Mouse (Mus musculus) embryonic facial prominence, embryonic 12.5 days (tissue): ENCODE results near the gene Pth1r. TPM values are rescaled to one million over a fixed set of nuclear protein-coding genes. Genes with fewer than 3 reads are reported as not detected.

Source experiments
- ATAC-seq: fragments of 200-750 bp; cut with Nextera tagmentation; 2 replicates; pipeline ENCODE4 v1.8.0; 2017; ENCODE audit not compliant: insufficient number of reproducible peaks, insufficient read depth, low FRiP score, low TSS enrichment
- H3K27ac ChIP-seq: fragments of 300-500 bp; sonication (generic); 2 replicates; pipeline ENCODE4 v1.5.1; 2016; ENCODE audit warnings: mild to moderate bottlenecking
- H3K27me3 ChIP-seq: fragments of 300-500 bp; sonication (generic); 2 replicates; pipeline ENCODE4 v1.6.1; 2016; ENCODE audit warnings: mild to moderate bottlenecking, moderate library complexity
- H3K36me3 ChIP-seq: fragments of 300-500 bp; sonication (generic); 2 replicates; pipeline ENCODE4 v1.6.1; 2016; ENCODE audit warnings: mild to moderate bottlenecking
- H3K4me1 ChIP-seq: fragments of 300-500 bp; sonication (generic); 2 replicates; pipeline ENCODE4 v1.6.1; 2016
- H3K4me2 ChIP-seq: fragments of 300-500 bp; sonication (generic); replicated peaks from 2 replicates; pipeline ENCODE4 v1.6.1; 2016; ENCODE audit warnings: mild to moderate bottlenecking, moderate library complexity
- H3K4me3 ChIP-seq: fragments of 300-500 bp; sonication (generic); 2 replicates; pipeline ENCODE4 v1.5.1; 2016; ENCODE audit warnings: mild to moderate bottlenecking
- H3K9ac ChIP-seq: fragments of 300-500 bp; sonication (generic); 2 replicates; pipeline ENCODE4 v1.6.1; 2016; ENCODE audit warnings: mild to moderate bottlenecking, moderate library complexity
- H3K9me3 ChIP-seq: fragments of 300-500 bp; sonication (generic); 2 replicates; pipeline ENCODE4 v1.6.1; 2016; ENCODE audit warnings: mild to moderate bottlenecking, moderate library complexity
- WGBS: fragments of 180-500 bp; shearing (Covaris S2); methylation state at CpG from one replicate; pipeline ENCODE4 v1.1.7; 2016; 5-methylcytosine and 5-hydroxymethylcytosine counted together
- polyA plus RNA-seq: library from polyadenylated mRNA; unstranded; fragments of >200 nt; fragmentation: Nextera tagmentation; extraction: Ambion mirVana; gene quantifications from 2 replicates; pipeline ENCODE4 v1.2.1, GENCODE M21; 2016

Gene Pth1r
- polyA plus RNA-seq, 1 experiment from 2014 or later = 115 TPM

GRCm38 (mm10) chr9:110772336-110772735, 25.4 kb upstream of the Pth1r start:
- Histone ChIP-seq H3K4me2 (no peak overlapping the region), H3K27me3 (0 out of 2 replicates have a peak, but pooled peaks cover 2% of the 10 kb centered on the region), H3K9ac (no peak overlapping the region), H3K4me1 (peaks cover 9% of the 10 kb centered on the region), H3K27ac (no peak overlapping the region), H3K9me3 (no peaks in the 10 kb centered on the region), H3K36me3 (no peaks in the 10 kb centered on the region), H3K4me3 (no peak overlapping the region)
- WGBS = 90% methylated on average over 10 of the region's 10 CpGs
- no peak for ATAC-seq

DNA sequence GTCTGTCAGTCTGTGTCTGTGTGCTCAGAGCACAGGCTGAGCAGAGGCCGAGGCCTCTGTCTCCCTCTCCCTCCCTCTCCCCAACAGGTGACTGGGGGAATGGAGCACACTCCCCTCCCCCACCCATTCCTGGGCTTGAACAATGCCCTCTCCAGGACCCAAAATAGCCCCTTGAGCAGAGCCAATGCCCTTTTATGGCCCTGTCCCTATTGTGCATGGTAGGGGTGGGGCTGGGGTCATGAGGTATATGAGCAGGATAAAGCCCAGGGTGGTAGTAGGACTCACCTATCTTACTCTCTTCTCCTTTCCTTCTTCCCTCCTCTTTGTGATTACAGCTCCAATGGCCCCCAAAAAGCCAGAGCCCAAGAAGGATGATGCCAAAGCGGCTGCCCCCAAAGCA, 16.5 kb upstream of the Pth1r start:
- H3K27ac ChIP-seq = no peak overlapping the region
- H3K4me1 ChIP-seq = peaks cover 28% of the 10 kb centered on the region
- no peaks in the 10 kb centered on the region for H3K36me3 ChIP-seq
- H3K9me3 ChIP-seq = no peaks in the 10 kb centered on the region
- 66% methylated on average over 2 of the region's 2 CpGs for WGBS
- H3K4me2 ChIP-seq = no peak overlapping the region
- H3K9ac ChIP-seq = no peak overlapping the region
- no peak overlapping the region for H3K4me3 ChIP-seq
- no peak for ATAC-seq
- no peaks in the 10 kb centered on the region for H3K27me3 ChIP-seq

- H3K9me3 ChIP-seq = no peaks in the 10 kb centered on the region
- ATAC-seq = no peak
- H3K27ac ChIP-seq = 0 out of 2 replicates have a peak overlapping the region, but pooled peaks have one; percentile 61
- no peak overlapping the region for H3K9ac ChIP-seq
- H3K4me2 ChIP-seq = no peak overlapping the region
- no peaks in the 10 kb centered on the region for H3K27me3 ChIP-seq
- H3K36me3 ChIP-seq = no peaks in the 10 kb centered on the region
- no peak overlapping the region for H3K4me3 ChIP-seq
- 80% methylated on average over 10 of the region's 10 CpGs for WGBS
- H3K4me1 ChIP-seq = peaks cover 28% of the 10 kb centered on the region
Observed at GRCm38 (mm10) chr9:110762763-110763162, 15.8 kb upstream of the Pth1r start.

- Histone ChIP-seq H3K4me2 (no peak overlapping the region), H3K9me3 (no peaks in the 10 kb centered on the region), H3K27me3 (no peaks in the 10 kb centered on the region), H3K9ac (no peak overlapping the region; the same call in 1 of the 2 replicates), H3K27ac (0 out of 2 replicates have a peak overlapping the region, but pooled peaks have one; percentile 65), H3K4me1 (peaks cover 27% of the 10 kb centered on the region), H3K36me3 (no peaks in the 10 kb centered on the region), H3K4me3 (no peak overlapping the region)
- 74% methylated on average over 8 of the region's 8 CpGs for WGBS
- ATAC-seq = no peak
Observed at GRCm38 (mm10) chr9:110760886-110761285, 13.9 kb upstream of the Pth1r start.

- Histone ChIP-seq H3K4me3 (no peak overlapping the region), H3K36me3 (no peaks in the 10 kb centered on the region), H3K4me2 (no peak overlapping the region), H3K27me3 (no peaks in the 10 kb centered on the region), H3K9me3 (no peaks in the 10 kb centered on the region), H3K9ac (no peak overlapping the region), H3K27ac (no peak overlapping the region), H3K4me1 (peaks cover 21% of the 10 kb centered on the region)
- 44% methylated on average over 2 of the region's 2 CpGs for WGBS
- no peak; the same call in 1 of the 2 replicates for ATAC-seq
Observed at GRCm38 (mm10) chr9:110759265-110759664, 12.3 kb upstream of the Pth1r start.

DNA sequence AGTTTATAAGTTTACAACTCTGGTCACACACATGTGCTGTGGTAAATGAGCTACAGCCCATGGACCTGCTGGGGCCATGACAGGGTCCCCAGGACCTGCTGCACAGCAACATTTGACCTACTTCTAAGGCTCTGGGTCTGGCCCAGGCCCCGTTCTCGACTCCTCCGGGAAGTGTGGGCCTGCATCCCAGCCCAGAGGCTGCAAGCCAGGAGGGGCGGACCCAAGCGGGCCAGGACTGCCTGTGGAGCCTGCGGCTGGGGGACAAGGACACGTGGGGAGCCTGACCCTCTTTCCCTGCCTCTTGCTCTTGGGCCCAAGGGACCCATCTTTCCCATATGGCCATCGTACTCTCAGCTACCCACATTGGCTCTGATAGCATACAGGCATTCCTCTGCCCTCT, 11.7 kb upstream of the Pth1r start:
- H3K4me1 ChIP-seq = peaks cover 25% of the 10 kb centered on the region
- no peak overlapping the region for H3K4me3 ChIP-seq
- H3K4me2 ChIP-seq = no peak overlapping the region
- no peak for ATAC-seq
- no peaks in the 10 kb centered on the region for H3K36me3 ChIP-seq
- H3K9me3 ChIP-seq = no peaks in the 10 kb centered on the region
- H3K9ac ChIP-seq = no peak overlapping the region
- 68% methylated on average over 8 of the region's 8 CpGs for WGBS
- no peaks in the 10 kb centered on the region for H3K27me3 ChIP-seq
- no peak overlapping the region for H3K27ac ChIP-seq

DNA sequence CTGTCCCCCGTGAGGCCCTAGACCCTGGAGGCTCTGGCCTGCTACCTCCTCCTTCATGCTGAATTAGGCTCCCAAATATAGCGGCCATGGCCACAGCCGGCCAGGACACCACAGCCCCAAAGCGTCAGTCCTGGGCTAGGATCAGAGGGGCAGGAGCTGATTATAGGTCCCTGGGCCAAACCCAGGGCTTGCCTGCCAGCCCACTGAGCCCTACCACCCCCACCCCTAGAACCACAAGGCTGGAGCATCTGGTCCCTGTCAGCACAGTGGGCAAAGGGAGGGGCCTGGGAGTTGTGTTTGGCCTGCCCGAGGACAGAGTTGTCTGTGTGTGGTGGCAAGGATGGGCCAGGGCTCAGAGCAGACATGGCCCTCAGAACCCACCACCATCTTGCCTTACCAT, 10.9 kb upstream of the Pth1r start:
- Histone ChIP-seq H3K4me3 (no peak overlapping the region), H3K4me2 (no peak overlapping the region), H3K9me3 (no peaks in the 10 kb centered on the region), H3K27ac (no peak overlapping the region), H3K9ac (no peak overlapping the region), H3K36me3 (no peaks in the 10 kb centered on the region), H3K4me1 (peaks cover 30% of the 10 kb centered on the region), H3K27me3 (no peaks in the 10 kb centered on the region)
- 80% methylated on average over 5 of the region's 5 CpGs for WGBS
- no peak for ATAC-seq

GRCm38 (mm10) chr9:110753773-110754172, 6.8 kb upstream of the Pth1r start:
- Histone ChIP-seq H3K9me3 (no peaks in the 10 kb centered on the region), H3K4me1 (peaks cover 29% of the 10 kb centered on the region), H3K27me3 (no peaks in the 10 kb centered on the region), H3K9ac (no peak overlapping the region), H3K4me2 (no peak overlapping the region), H3K27ac (no peak overlapping the region), H3K36me3 (no peaks in the 10 kb centered on the region), H3K4me3 (no peak overlapping the region)
- no peak for ATAC-seq
- WGBS = 75% methylated on average over 4 of the region's 4 CpGs

DNA sequence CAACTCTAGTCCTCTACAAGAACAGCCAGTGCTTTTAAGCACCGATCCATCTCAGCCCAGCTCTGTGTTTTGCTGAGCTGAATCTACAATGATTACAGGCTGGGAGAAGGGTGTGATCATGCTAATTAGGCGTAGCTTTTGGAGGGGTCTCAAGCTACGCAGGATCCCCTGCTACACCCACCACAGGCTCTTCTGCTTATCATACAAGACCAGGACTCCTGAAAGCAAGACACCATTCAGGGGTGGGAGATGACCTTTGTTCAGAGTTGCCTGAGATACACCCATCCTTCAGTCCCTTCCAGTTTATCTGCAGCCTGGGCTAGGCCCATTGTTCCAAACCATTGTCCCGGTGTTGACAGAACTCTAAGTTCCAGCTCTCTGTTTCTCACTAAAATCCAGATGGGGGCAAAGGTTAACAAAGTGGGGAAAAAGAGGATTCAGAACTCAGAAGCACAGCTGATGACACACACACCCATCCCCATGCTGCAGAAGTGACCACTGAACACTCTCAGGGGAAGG, 6.0 kb upstream of the Pth1r start:
- Histone ChIP-seq H3K9me3 (no peaks in the 10 kb centered on the region), H3K27me3 (no peaks in the 10 kb centered on the region), H3K4me2 (no peak overlapping the region), H3K4me1 (peaks cover 29% of the 10 kb centered on the region), H3K27ac (no peak overlapping the region), H3K9ac (no peak overlapping the region), H3K36me3 (no peaks in the 10 kb centered on the region), H3K4me3 (no peak overlapping the region)
- ATAC-seq = no peak
- WGBS = 84% methylated on average over 4 of the region's 4 CpGs

DNA sequence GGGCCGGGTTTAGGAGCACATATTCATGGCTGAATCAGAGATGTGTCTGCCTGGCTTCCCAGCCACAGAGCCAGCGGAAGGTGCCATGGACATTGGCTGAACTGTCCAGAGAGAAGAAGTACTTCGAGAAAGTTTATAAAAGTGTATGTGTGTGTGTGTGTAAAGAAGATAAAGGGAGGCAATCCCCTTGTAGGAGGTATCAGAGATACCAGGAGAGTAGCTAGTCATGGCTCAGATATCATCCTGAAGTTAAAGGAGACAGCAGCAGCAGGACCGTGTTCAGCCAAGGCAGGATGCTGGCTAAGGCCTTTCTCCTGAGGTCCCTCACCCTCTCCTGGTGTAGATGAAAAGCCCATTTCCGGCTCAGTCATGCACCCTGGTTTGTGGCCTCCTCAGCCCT, 4.5 kb upstream of the Pth1r start:
- Histone ChIP-seq H3K27ac (peak overlapping the region; percentile 66), H3K4me3 (no peak overlapping the region), H3K36me3 (no peaks in the 10 kb centered on the region), H3K27me3 (no peaks in the 10 kb centered on the region), H3K9me3 (no peaks in the 10 kb centered on the region), H3K4me1 (peaks cover 34% of the 10 kb centered on the region), H3K4me2 (peak overlapping the region; percentile 24), H3K9ac (no peak overlapping the region)
- 78% methylated on average over 5 of the region's 5 CpGs for WGBS
- ATAC-seq = no peak

GRCm38 (mm10) chr9:110750404-110751187, 3.7 kb upstream of the Pth1r start:
- H3K27me3 ChIP-seq = no peaks in the 10 kb centered on the region
- ATAC-seq = peak; percentile 59; the same call in 1 of the 2 replicates
- peaks cover 41% of the 10 kb centered on the region for H3K4me1 ChIP-seq
- H3K27ac ChIP-seq = peak overlapping the region; percentile 66
- H3K4me3 ChIP-seq = no peak overlapping the region
- no peaks in the 10 kb centered on the region for H3K36me3 ChIP-seq
- H3K9me3 ChIP-seq = no peaks in the 10 kb centered on the region
- WGBS = 19% methylated on average over 14 of the region's 14 CpGs
- peak overlapping the region; percentile 24 for H3K4me2 ChIP-seq
- no peak overlapping the region for H3K9ac ChIP-seq

DNA sequence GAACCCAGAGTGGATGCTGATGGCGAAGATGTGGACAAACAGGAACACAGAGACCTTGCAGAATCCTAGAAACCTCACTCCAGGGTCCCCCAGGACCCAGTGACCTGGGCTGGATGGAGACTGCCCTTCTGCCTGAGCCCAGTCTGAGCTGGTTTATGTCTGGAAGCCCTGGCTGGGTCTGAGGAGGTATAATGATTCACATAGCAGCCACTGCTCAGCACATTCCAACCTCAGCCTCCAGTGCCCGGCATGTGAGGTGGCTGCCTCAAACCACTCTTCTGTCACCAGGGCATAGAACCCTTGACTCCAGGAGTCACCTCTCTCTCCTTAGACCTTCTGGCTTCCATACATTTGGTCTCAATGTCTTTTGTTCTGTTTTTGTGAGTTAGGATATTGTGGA, 1.5 kb upstream of the Pth1r start:
- no peak for ATAC-seq
- Histone ChIP-seq H3K9me3 (no peaks in the 10 kb centered on the region), H3K27ac (no peak overlapping the region), H3K4me1 (peaks cover 36% of the 10 kb centered on the region), H3K27me3 (0 out of 2 replicates have a peak, but pooled peaks cover 12% of the 10 kb centered on the region), H3K36me3 (no peaks in the 10 kb centered on the region), H3K4me2 (no peak overlapping the region), H3K9ac (no peak overlapping the region), H3K4me3 (no peak overlapping the region)
- WGBS = 60% methylated on average over 2 of the region's 2 CpGs
